In the genomic region with DNA sequence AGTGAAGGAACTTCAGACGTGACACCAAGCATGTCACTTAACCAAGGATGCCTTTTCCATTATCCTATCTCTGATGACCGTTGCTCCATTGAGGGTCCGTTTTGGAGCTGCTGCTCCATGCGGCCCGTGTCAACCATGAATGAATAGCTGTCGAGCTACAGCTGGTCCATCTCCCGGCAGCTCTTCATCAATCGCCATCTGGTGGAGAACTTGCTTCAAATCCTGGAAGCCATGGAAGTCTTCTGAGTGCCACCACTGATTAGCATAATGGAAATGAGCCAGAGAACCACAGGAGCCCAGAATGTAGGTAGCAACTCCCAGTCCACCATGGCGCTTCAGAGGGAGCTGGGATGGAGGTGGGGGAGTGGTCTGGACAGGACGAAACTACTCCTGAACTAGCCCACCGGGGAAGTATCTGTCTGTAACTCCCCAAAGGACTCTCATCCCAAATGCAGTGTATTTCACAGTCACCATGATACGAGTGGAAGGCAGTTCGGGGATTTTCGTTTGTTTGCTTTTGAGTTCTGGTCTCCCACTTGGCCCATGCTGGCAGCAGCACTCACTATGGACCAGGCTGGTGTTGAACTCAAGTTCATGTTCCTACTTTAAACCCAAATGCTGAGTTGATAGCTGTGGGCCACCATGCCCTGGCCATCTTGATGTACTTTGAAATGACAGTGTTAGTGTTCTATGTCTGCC, we compare ENCODE assay signal across 31 mouse cellular contexts. TPM values are rescaled to one million over a fixed set of nuclear protein-coding genes. Genes with fewer than 3 reads are reported as not detected.
DNase-seq lines count a peak whose midpoint lies in the region; ATAC-seq lines count a peak whose summit lies in the region.
"Had no signal": no experiment of that assay in that cellular context is flagged by ENCODE, and none has a peak within 500 bp of the region (broad histone marks: within the 10 kb centered on the region; RNA-seq: fewer than 3 reads in every experiment).

No protein-coding gene starts in this region.

- no peak overlapping the region for H3K9ac ChIP-seq in heart, embryonic 12.5 days
- no peak overlapping the region for H3K9ac ChIP-seq in lung, embryonic 15.5 days
- H3K9ac ChIP-seq: embryonic facial prominence, embryonic 12.5 days; hindbrain, embryonic 12.5 days; limb, embryonic 15.5 days; liver, embryonic 13.5 days; midbrain, embryonic 13.5 days; neural tube, embryonic 13.5 days had no signal

- H3K27me3 ChIP-seq in heart, embryonic 10.5 days (ENCODE audit: insufficient read depth, poor library complexity, severe bottlenecking) = no peaks in the 10 kb centered on the region
- no peaks in the 10 kb centered on the region for H3K27me3 ChIP-seq in heart, embryonic 12.5 days (replicated peaks)
- H3K27me3 ChIP-seq in lung, embryonic 15.5 days = no peaks in the 10 kb centered on the region
- H3K27me3 ChIP-seq: embryonic facial prominence, embryonic 12.5 days; hindbrain, embryonic 12.5 days; limb, embryonic 15.5 days; liver, embryonic 13.5 days; midbrain, embryonic 13.5 days; neural tube, embryonic 13.5 days had no signal

- DNase-seq in heart, embryonic 10.5 days (ENCODE audit: low spot score) = peak; percentile 66
- DNase-seq in lung, postnatal 25 days (ENCODE audit: low spot score) = no peak
- peak; percentile 19 for DNase-seq in lung, postnatal 14 days
- no peak for DNase-seq in layer of hippocampus, adult 9-10 months (ENCODE audit: low spot score)
- DNase-seq in retina, embryonic 14.5 days (ENCODE audit: low spot score) = no peak
- DNase-seq: adrenal gland, adult 2 months; adrenal gland, postnatal 36 days; cerebellum, adult 8-10 months; embryo, embryonic 11 days; gastrocnemius, postnatal 14 days; heart, postnatal 10 days; kidney, adult 11 months; kidney, postnatal 25 days; liver, embryonic 13.5 days; thymus, postnatal 4 days had no signal

- 80% methylated on average over 14 of the region's 14 CpGs for WGBS in heart, embryonic 10.5 days
- 81% methylated on average over 14 of the region's 14 CpGs for WGBS in heart, embryonic 12.5 days
- 57% methylated on average over 14 of the region's 14 CpGs for WGBS in lung, embryonic 15.5 days

- no peaks in the 10 kb centered on the region for H3K36me3 ChIP-seq in heart, embryonic 10.5 days
- no peaks in the 10 kb centered on the region for H3K36me3 ChIP-seq in heart, embryonic 12.5 days
- H3K36me3 ChIP-seq in lung, embryonic 15.5 days = no peaks in the 10 kb centered on the region
- H3K36me3 ChIP-seq: embryonic facial prominence, embryonic 12.5 days; hindbrain, embryonic 12.5 days; limb, embryonic 10.5 days; limb, embryonic 15.5 days; liver, embryonic 13.5 days; midbrain, embryonic 13.5 days; neural tube, embryonic 13.5 days had no signal

- no peak overlapping the region for H3K4me2 ChIP-seq in heart, embryonic 12.5 days
- H3K4me2 ChIP-seq in lung, embryonic 15.5 days = no peak overlapping the region
- H3K4me2 ChIP-seq: embryonic facial prominence, embryonic 12.5 days; heart, embryonic 11.5 days; hindbrain, embryonic 12.5 days; limb, embryonic 15.5 days; liver, embryonic 13.5 days; midbrain, embryonic 13.5 days; neural tube, embryonic 13.5 days had no signal

- no peak overlapping the region for H3K27ac ChIP-seq in heart, embryonic 10.5 days
- no peak overlapping the region for H3K27ac ChIP-seq in heart, embryonic 12.5 days (ENCODE audit: poor library complexity, severe bottlenecking)
- no peak overlapping the region for H3K27ac ChIP-seq in lung, embryonic 15.5 days
- H3K27ac ChIP-seq: embryonic facial prominence, embryonic 12.5 days; hindbrain, embryonic 12.5 days; limb, embryonic 10.5 days; limb, embryonic 15.5 days; liver, embryonic 13.5 days; midbrain, embryonic 13.5 days; neural tube, embryonic 13.5 days had no signal

- no peak for ATAC-seq in heart, embryonic 12.5 days (ENCODE audit: insufficient number of reproducible peaks, low FRiP score)
- ATAC-seq in lung, embryonic 15.5 days (ENCODE audit: borderline replicate concordance, extremely low read depth, low FRiP score, low TSS enrichment) = peak; percentile 50; the same call in 1 of the 2 replicates
- ATAC-seq: activated CD4-positive, CD25-positive, alpha-beta regulatory T cell, adult 4 months; CD4-positive, CD25-positive, alpha-beta regulatory T cell, adult 4 months; forebrain, embryonic 14.5 days; midbrain, embryonic 13.5 days had no signal

- no peaks in the 10 kb centered on the region for H3K9me3 ChIP-seq in heart, embryonic 10.5 days
- no peaks in the 10 kb centered on the region for H3K9me3 ChIP-seq in heart, embryonic 12.5 days (replicated peaks)
- no peaks in the 10 kb centered on the region for H3K9me3 ChIP-seq in lung, embryonic 15.5 days
- H3K9me3 ChIP-seq: embryonic facial prominence, embryonic 12.5 days; hindbrain, embryonic 12.5 days; limb, embryonic 10.5 days; limb, embryonic 15.5 days; liver, embryonic 13.5 days; midbrain, embryonic 13.5 days; neural tube, embryonic 13.5 days had no signal

- no peak overlapping the region for H3K4me3 ChIP-seq in heart, embryonic 10.5 days
- H3K4me3 ChIP-seq in heart, embryonic 12.5 days = no peak overlapping the region
- H3K4me3 ChIP-seq in lung, embryonic 15.5 days = no peak overlapping the region
- H3K4me3 ChIP-seq: embryonic facial prominence, embryonic 12.5 days; hindbrain, embryonic 12.5 days; limb, embryonic 10.5 days; limb, embryonic 15.5 days; liver, embryonic 13.5 days; midbrain, embryonic 13.5 days; neural tube, embryonic 13.5 days had no signal

- H3K4me1 ChIP-seq in heart, embryonic 10.5 days = no peaks in the 10 kb centered on the region
- H3K4me1 ChIP-seq in heart, embryonic 12.5 days (replicated peaks) = no peaks in the 10 kb centered on the region
- H3K4me1 ChIP-seq in lung, embryonic 15.5 days = no peaks in the 10 kb centered on the region
- H3K4me1 ChIP-seq: embryonic facial prominence, embryonic 12.5 days; limb, embryonic 10.5 days; limb, embryonic 15.5 days; liver, embryonic 13.5 days; midbrain, embryonic 13.5 days had no signal

RNA-seq across cellular contexts. Expression of a gene that starts 39.2 kb away (rescaled TPM):
- polyA plus RNA-seq in heart, embryonic 10.5 days (2016; fragmentation: Nextera tagmentation; extraction: Ambion mirVana) = 0.45 and 0.67 TPM in 2 replicates
- 0.37 and 0.50 TPM in 2 replicates for polyA plus RNA-seq in heart, embryonic 12.5 days (2016; fragmentation: Nextera tagmentation; extraction: Ambion mirVana)
- polyA plus RNA-seq in lung, embryonic 15.5 days (2015; fragmentation: Nextera tagmentation; extraction: Ambion mirVana) = 0.11 TPM in 1 of 2 replicates, not detected in the other
- polyA plus RNA-seq: activated CD4-positive, CD25-positive, alpha-beta regulatory T cell, adult 4 months; adrenal gland, adult 2 months; CD4-positive, CD25-positive, alpha-beta regulatory T cell, adult 4 months; embryonic facial prominence, embryonic 12.5 days; kidney, embryonic 14.5 days; liver, embryonic 13.5 days; small intestine, adult 2 months; stomach, embryonic 14.5 days; thymus, postnatal 0 days had no signal

Comparison
In these comparisons a context has a peak if more than half of its experiments do, and no peak if none do; other contexts are left out.
1. DNase-seq: peak in heart, embryonic 10.5 days (single experiment) and lung, postnatal 14 days (single experiment); none in lung, postnatal 25 days (single experiment), layer of hippocampus, adult 9-10 months (single experiment) and retina, embryonic 14.5 days (single experiment).